ENCODE assay signal across 8 mouse cellular contexts in the genomic region with DNA sequence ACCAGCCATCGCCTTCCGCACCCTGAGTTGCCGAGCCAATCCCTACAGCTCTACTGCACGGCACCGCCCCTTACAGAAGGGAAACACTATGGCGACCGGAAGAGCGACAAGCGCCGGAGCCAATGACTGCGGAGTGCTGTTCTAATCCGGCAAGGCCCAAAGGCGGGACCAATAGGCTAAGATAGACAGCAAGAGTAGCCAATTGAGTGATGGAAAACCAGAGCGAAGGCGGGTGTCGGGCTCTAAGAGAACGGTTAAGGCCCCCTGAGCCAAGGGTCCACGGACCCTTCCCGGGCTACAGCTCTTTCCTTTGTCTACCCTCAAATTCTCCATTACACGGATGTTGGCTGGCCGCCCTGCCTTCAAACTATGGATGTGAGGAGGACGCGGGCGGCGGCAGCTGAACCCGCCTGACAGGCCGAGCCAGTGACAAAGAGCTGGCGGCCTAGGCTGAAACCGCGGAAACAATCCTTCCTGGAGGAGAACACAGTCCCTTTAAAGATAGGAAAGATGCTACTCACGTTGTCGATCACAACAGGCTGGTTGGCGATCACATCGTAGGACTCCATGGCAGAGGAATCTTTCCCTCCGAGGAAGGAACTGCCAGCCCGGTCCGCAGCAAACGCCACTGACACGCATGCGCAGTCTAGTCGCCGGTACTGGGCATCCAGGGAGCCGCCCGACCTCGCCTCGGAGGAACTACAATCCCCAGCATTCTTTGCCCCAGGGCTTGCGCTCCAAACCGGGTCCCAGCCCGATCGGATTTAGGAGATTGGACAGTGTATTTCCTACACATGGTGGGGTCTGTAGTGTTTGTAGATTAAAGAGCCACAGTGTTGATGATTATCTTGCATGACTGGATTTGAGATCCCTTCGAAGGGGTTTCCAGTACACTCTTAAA. TPM values are rescaled to one million over a fixed set of nuclear protein-coding genes. Genes with fewer than 3 reads are reported as not detected.
DNase-seq lines count a peak whose midpoint lies in the region; ATAC-seq and TF ChIP-seq lines count a peak whose summit lies in the region.

A gene (minus strand): TSS at position 640 of the 901 bp plus-strand sequence.

- no peaks in the 10 kb centered on the region for H3K9me3 ChIP-seq in hindbrain, embryonic 10.5 days
- no peaks in the 10 kb centered on the region for H3K9me3 ChIP-seq in lung, postnatal 0 days (ENCODE audit: low read length)

- peak; percentile 100 for DNase-seq in MEL-GATA-1-ER (ENCODE audit: extremely low read depth, low read depth)
- DNase-seq in cerebellum, adult 8-10 months, result peak; percentile 98
- peak; percentile 95 for DNase-seq in hindbrain, embryonic 10.5 days (ENCODE audit: low spot score)
- peak; percentile 99 for DNase-seq in layer of hippocampus, adult 9-11 months
- DNase-seq in lung, postnatal 0 days (ENCODE audit: low spot score), result peak; percentile 99
- DNase-seq in ovary, postnatal 14 days (ENCODE audit: low spot score), result peak; percentile 97
- peak; percentile 96 for DNase-seq in thymus, postnatal 14 days

- H3K27me3 ChIP-seq in hindbrain, embryonic 10.5 days (ENCODE audit: insufficient read depth, poor library complexity, severe bottlenecking), result no peaks in the 10 kb centered on the region
- no peaks in the 10 kb centered on the region for H3K27me3 ChIP-seq in lung, postnatal 0 days (replicated peaks; ENCODE audit: insufficient read depth, low read length)

- no peak for TF ChIP-seq CTCF in lung, postnatal 0 days (IDR thresholded peaks at IDR 0.05)

- peak within 1 kb of the TSS; percentile 58 for H3K4me2 ChIP-seq in lung, postnatal 0 days (replicated peaks; ENCODE audit: low read depth, low read length)

- H3K4me1 ChIP-seq in hindbrain, embryonic 10.5 days (replicated peaks), result peaks cover 52% of the 10 kb centered on the region
- H3K4me1 ChIP-seq in lung, postnatal 0 days (ENCODE audit: insufficient read depth, low read depth, low read length), result peaks cover 18% of the 10 kb centered on the region

- 0 out of 2 replicates have a peak, but pooled peaks have one; percentile 41 for TF ChIP-seq EP300 in lung, postnatal 0 days (IDR thresholded peaks at IDR 0.05)

- peak within 1 kb of the TSS; percentile 88 for H3K4me3 ChIP-seq in hindbrain, embryonic 10.5 days
- H3K4me3 ChIP-seq in lung, postnatal 0 days (ENCODE audit: low read depth, low read length), result peak within 1 kb of the TSS; percentile 91

- peak; percentile 89 for ATAC-seq in frontal cortex, adult (ENCODE audit: low TSS enrichment)
- peak; percentile 95 for ATAC-seq in lung, postnatal 0 days

- H3K9ac ChIP-seq in lung, postnatal 0 days (replicated peaks; ENCODE audit: low read depth), result peak within 1 kb of the TSS; percentile 82

- H3K27ac ChIP-seq in hindbrain, embryonic 10.5 days, result peak within 1 kb of the TSS; percentile 95
- H3K27ac ChIP-seq in lung, postnatal 0 days (ENCODE audit: low read length), result peak within 1 kb of the TSS; percentile 81

- peaks cover 12% of the 10 kb centered on the region for H3K36me3 ChIP-seq in hindbrain, embryonic 10.5 days
- no peaks in the 10 kb centered on the region for H3K36me3 ChIP-seq in lung, postnatal 0 days (ENCODE audit: insufficient read depth, low read length)

- WGBS in hindbrain, embryonic 10.5 days, result under 1% methylated on average over 51 of the region's 51 CpGs
- under 1% methylated on average over 51 of the region's 51 CpGs for WGBS in lung, postnatal 0 days

RNA-seq across cellular contexts. Expression of the gene that starts here (rescaled TPM):
- polyA plus RNA-seq in hindbrain, embryonic 10.5 days (2016; fragmentation: Nextera tagmentation; extraction: Ambion mirVana), result 193 and 229 TPM in 2 replicates
- 98.2 and 104 TPM in 2 replicates for polyA plus RNA-seq in lung, postnatal 0 days (2015; fragmentation: Nextera tagmentation; extraction: Ambion mirVana)

Comparison
In these comparisons a context has a peak if more than half of its experiments do, and no peak if none do; other contexts are left out.
1. Peak in every context shown above with its lines: DNase-seq, ATAC-seq, H3K4me3 ChIP-seq and H3K27ac ChIP-seq.